Mouse (Mus musculus) heart, embryonic 10.5 days (tissue): ENCODE measurements at regions not wholly inside any gene's neighbourhood (a gene's known extent, or its start where the extent isn't known, plus 50 kb on each side); places are given as distances from the start of the nearest gene placed in this dataset.
A peak's percentile ranks its signal among the peaks of the same experiment; 100 is the strongest.

Experiments used
- DNase-seq: peaks from one replicate; pipeline ENCODE4 v3.0.0-alpha.2; 2017; ENCODE audit warnings: low spot score
- H3K27ac ChIP-seq: fragments of 300-500 bp; sonication (generic); 2 replicates; pipeline ENCODE4 v1.5.1; 2016; ENCODE audit warnings: mild to moderate bottlenecking
- H3K27me3 ChIP-seq: fragments of 300-500 bp; sonication (generic); 2 replicates; pipeline ENCODE4 v1.6.1; 2016; ENCODE audit warnings: mild to moderate bottlenecking; ENCODE audit not compliant: poor library complexity, insufficient read depth, severe bottlenecking
- H3K36me3 ChIP-seq: fragments of 300-500 bp; sonication (generic); 2 replicates; pipeline ENCODE4 v1.6.1; 2016; ENCODE audit warnings: mild to moderate bottlenecking, moderate library complexity
- H3K4me1 ChIP-seq: fragments of 300-500 bp; sonication (generic); 2 replicates; pipeline ENCODE4 v1.6.1; 2016; ENCODE audit warnings: mild to moderate bottlenecking
- H3K4me3 ChIP-seq: fragments of 300-500 bp; sonication (generic); 2 replicates; pipeline ENCODE4 v1.5.1; 2016; ENCODE audit warnings: mild to moderate bottlenecking, moderate library complexity
- H3K9me3 ChIP-seq: fragments of 300-500 bp; sonication (generic); 2 replicates; pipeline ENCODE4 v1.6.1; 2016; ENCODE audit warnings: mild to moderate bottlenecking, moderate library complexity
- WGBS: fragments of 180-500 bp; shearing (Covaris S2); methylation state at CpG from one replicate; pipeline ENCODE4 v1.1.7; 2016; 5-methylcytosine and 5-hydroxymethylcytosine counted together

GRCm38 (mm10) chr6:66012675-66013074 lies 60.3 kb downstream of the 4930544G11Rik start:
- Histone ChIP-seq H3K4me1 (no peaks in the 10 kb centered on the region), H3K4me3 (no peak overlapping the region), H3K9me3 (no peaks in the 10 kb centered on the region), H3K27me3 (no peaks in the 10 kb centered on the region), H3K36me3 (no peaks in the 10 kb centered on the region), H3K27ac (no peak overlapping the region)
- WGBS: 88% methylated on average over 3 of the region's 3 CpGs
- DNase-seq: no peak

GRCm38 (mm10) chr6:66023531-66023930 lies 71.1 kb downstream of the 4930544G11Rik start:
- DNase-seq: no peak
- Histone ChIP-seq H3K4me1 (no peaks in the 10 kb centered on the region), H3K4me3 (no peak overlapping the region), H3K27me3 (no peaks in the 10 kb centered on the region), H3K36me3 (no peaks in the 10 kb centered on the region), H3K27ac (no peak overlapping the region), H3K9me3 (no peaks in the 10 kb centered on the region)
- WGBS: 60% methylated on average over 1 of the region's 1 CpGs

- Histone ChIP-seq H3K27me3 (no peaks in the 10 kb centered on the region), H3K27ac (no peak overlapping the region), H3K9me3 (no peaks in the 10 kb centered on the region), H3K4me3 (no peak overlapping the region), H3K36me3 (no peaks in the 10 kb centered on the region), H3K4me1 (no peaks in the 10 kb centered on the region)
- WGBS: 85% methylated on average over 2 of the region's 2 CpGs
- no peak for DNase-seq
These were observed 84.4 kb downstream of the 4930544G11Rik start for GRCm38 (mm10) chr6:66036789-66037188.

GRCm38 (mm10) chr6:66051852-66052251 lies 99.4 kb downstream of the 4930544G11Rik start:
- WGBS: 77% methylated on average over 4 of the region's 4 CpGs

GRCm38 (mm10) chr6:66052386-66052785 lies 100.0 kb downstream of the 4930544G11Rik start:
- peak; percentile 76 for DNase-seq
- H3K4me3 ChIP-seq: no peak overlapping the region
- H3K4me1 ChIP-seq: peaks cover 3% of the 10 kb centered on the region; the same call in 1 of the 2 replicates
- H3K27ac ChIP-seq: no peak overlapping the region
- no peaks in the 10 kb centered on the region for H3K36me3 ChIP-seq
- 0 out of 2 replicates have a peak, but pooled peaks cover 3% of the 10 kb centered on the region for H3K9me3 ChIP-seq
- no peaks in the 10 kb centered on the region for H3K27me3 ChIP-seq

More at GRCm38 (mm10) chr6:66051852-66052251, 99.4 kb downstream of the 4930544G11Rik start:
- Histone ChIP-seq H3K27me3 (no peaks in the 10 kb centered on the region), H3K36me3 (no peaks in the 10 kb centered on the region), H3K27ac (no peak overlapping the region), H3K4me1 (peaks cover 3% of the 10 kb centered on the region; the same call in 1 of the 2 replicates), H3K9me3 (0 out of 2 replicates have a peak, but pooled peaks cover 3% of the 10 kb centered on the region), H3K4me3 (no peak overlapping the region)
- DNase-seq: no peak

- H3K9me3 ChIP-seq: no peaks in the 10 kb centered on the region
- H3K27ac ChIP-seq: 0 out of 2 replicates have a peak overlapping the region, but pooled peaks have one; percentile 42
- no peak overlapping the region for H3K4me3 ChIP-seq
- 56% methylated on average over 2 of the region's 2 CpGs for WGBS
- peak; percentile 77 for DNase-seq
- H3K4me1 ChIP-seq: peaks cover 3% of the 10 kb centered on the region; the same call in 1 of the 2 replicates
- H3K36me3 ChIP-seq: no peaks in the 10 kb centered on the region
- no peaks in the 10 kb centered on the region for H3K27me3 ChIP-seq
These were observed 100.8 kb downstream of the 4930544G11Rik start for GRCm38 (mm10) chr6:66053197-66053596.

GRCm38 (mm10) chr6:66068874-66069273 lies 116.5 kb downstream of the 4930544G11Rik start:
- Histone ChIP-seq H3K27me3 (no peaks in the 10 kb centered on the region), H3K36me3 (no peaks in the 10 kb centered on the region), H3K27ac (no peak overlapping the region), H3K4me3 (no peak overlapping the region), H3K9me3 (no peaks in the 10 kb centered on the region), H3K4me1 (no peaks in the 10 kb centered on the region)
- DNase-seq: no peak
- 76% methylated on average over 2 of the region's 2 CpGs for WGBS

- Histone ChIP-seq H3K27ac (no peak overlapping the region), H3K4me1 (peaks cover 6% of the 10 kb centered on the region; the same call in 1 of the 2 replicates), H3K4me3 (no peak overlapping the region), H3K36me3 (no peaks in the 10 kb centered on the region), H3K9me3 (no peaks in the 10 kb centered on the region), H3K27me3 (no peaks in the 10 kb centered on the region)
- no peak for DNase-seq
- WGBS: 9% methylated on average over 2 of the region's 2 CpGs
These were observed 125.0 kb downstream of the 4930544G11Rik start for GRCm38 (mm10) chr6:66077445-66077844.

- no peak overlapping the region for H3K27ac ChIP-seq
- 95% methylated on average over 1 of the region's 1 CpGs for WGBS
- no peak for DNase-seq
- H3K9me3 ChIP-seq: no peaks in the 10 kb centered on the region
- H3K4me3 ChIP-seq: no peak overlapping the region
- no peaks in the 10 kb centered on the region for H3K36me3 ChIP-seq
- peaks cover 6% of the 10 kb centered on the region; the same call in 1 of the 2 replicates for H3K4me1 ChIP-seq
- H3K27me3 ChIP-seq: no peaks in the 10 kb centered on the region
These were observed 126.4 kb downstream of the 4930544G11Rik start for GRCm38 (mm10) chr6:66078769-66079168.

GRCm38 (mm10) chr6:66101555-66102071 lies 149.2 kb downstream of the 4930544G11Rik start:
- no peak overlapping the region for H3K4me3 ChIP-seq
- no peak overlapping the region for H3K27ac ChIP-seq
- DNase-seq: no peak
- H3K36me3 ChIP-seq: no peaks in the 10 kb centered on the region
- whole genome bisulfite sequencing: 69% methylated on average over 3 of the region's 3 CpGs
- H3K27me3 ChIP-seq: no peaks in the 10 kb centered on the region
- no peaks in the 10 kb centered on the region for H3K9me3 ChIP-seq
- H3K4me1 ChIP-seq: no peaks in the 10 kb centered on the region

- Histone ChIP-seq H3K36me3 (no peaks in the 10 kb centered on the region), H3K4me3 (no peak overlapping the region), H3K27me3 (no peaks in the 10 kb centered on the region), H3K27ac (no peak overlapping the region), H3K4me1 (no peaks in the 10 kb centered on the region), H3K9me3 (no peaks in the 10 kb centered on the region)
- WGBS: 78% methylated on average over 6 of the region's 6 CpGs
- no peak for DNase-seq
These were observed 162.0 kb downstream of the 4930544G11Rik start for GRCm38 (mm10) chr6:66114366-66114765.

- H3K9me3 ChIP-seq: no peaks in the 10 kb centered on the region
- WGBS: 75% methylated on average over 5 of the region's 5 CpGs
- H3K4me3 ChIP-seq: no peak overlapping the region
- peaks cover 8% of the 10 kb centered on the region; the same call in 1 of the 2 replicates for H3K4me1 ChIP-seq
- H3K36me3 ChIP-seq: no peaks in the 10 kb centered on the region
- no peaks in the 10 kb centered on the region for H3K27me3 ChIP-seq
- DNase-seq: no peak
- no peak overlapping the region for H3K27ac ChIP-seq
These were observed 169.2 kb downstream of the 4930544G11Rik start for GRCm38 (mm10) chr6:66121479-66122183.

GRCm38 (mm10) chr6:66124292-66124691 lies 171.9 kb downstream of the 4930544G11Rik start:
- WGBS: 80% methylated on average over 1 of the region's 1 CpGs
- Histone ChIP-seq H3K27ac (no peak overlapping the region), H3K27me3 (no peaks in the 10 kb centered on the region), H3K9me3 (no peaks in the 10 kb centered on the region), H3K36me3 (no peaks in the 10 kb centered on the region), H3K4me1 (peaks cover 8% of the 10 kb centered on the region; the same call in 1 of the 2 replicates), H3K4me3 (no peak overlapping the region)
- DNase-seq: no peak
